Mouse (Mus musculus) layer of hippocampus, adult 2 months (tissue): Measurements from ENCODE around the gene Wnt2b. TPM values are rescaled to one million over a fixed set of nuclear protein-coding genes. Genes with fewer than 3 reads are reported as not detected.

Experiments used
- DNase-seq, 2 experiments: peaks; one replicate each; pipeline ENCODE4 v3.0.0; 2022; ENCODE audit warnings: low spot score in 2 of 2
- H3K27ac ChIP-seq: fragments of 200-600 bp; 2 replicates; pipeline ENCODE4 v1.8.1; 2022
- H3K4me3 ChIP-seq: fragments of 200-600 bp; 2 replicates; pipeline ENCODE4 v1.8.1; 2022; ENCODE audit warnings: mild to moderate bottlenecking
- CTCF ChIP-seq: fragments of 200-600 bp; conservative IDR thresholded peaks from 2 replicates; pipeline ENCODE4 v1.8.1; 2022; ENCODE audit warnings: antibody characterized with exemption, mild to moderate bottlenecking, moderate library complexity
- total RNA-seq, 2 experiments: library from RNA; stranded (reverse); gene quantifications; 2 replicates each; pipeline ENCODE4 v1.2.3; 2021

Wnt2b gene
- total RNA-seq, 2 experiments from 2014 or later, result 0.41 to 0.47 TPM

DNA sequence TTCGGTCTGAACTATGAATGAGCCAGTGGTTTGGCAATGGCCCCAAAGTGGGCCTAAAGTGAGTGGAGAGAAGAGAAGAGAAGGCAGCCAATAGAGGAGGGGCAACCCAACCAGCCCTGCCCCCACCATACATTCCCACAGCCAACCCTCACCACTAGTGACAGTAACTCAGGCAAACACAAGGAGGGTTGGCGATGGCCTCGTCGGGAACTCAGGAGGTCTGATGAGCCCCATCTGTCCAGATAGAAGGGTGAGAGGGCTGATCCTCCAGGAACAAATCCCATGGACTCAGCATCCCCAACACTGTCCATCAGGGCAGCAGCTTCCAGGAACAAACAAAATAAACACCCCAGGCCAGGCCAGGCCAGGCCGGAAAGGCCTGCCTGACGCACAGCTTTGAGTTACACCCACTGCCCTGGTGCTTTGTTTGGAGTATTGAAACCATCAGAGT lies 5.6 kb downstream of the Wnt2b start:
- H3K4me3 ChIP-seq, result no peak overlapping the region
- no peak overlapping the region for H3K27ac ChIP-seq
- no peak for TF ChIP-seq CTCF
- no peak for DNase-seq

DNA sequence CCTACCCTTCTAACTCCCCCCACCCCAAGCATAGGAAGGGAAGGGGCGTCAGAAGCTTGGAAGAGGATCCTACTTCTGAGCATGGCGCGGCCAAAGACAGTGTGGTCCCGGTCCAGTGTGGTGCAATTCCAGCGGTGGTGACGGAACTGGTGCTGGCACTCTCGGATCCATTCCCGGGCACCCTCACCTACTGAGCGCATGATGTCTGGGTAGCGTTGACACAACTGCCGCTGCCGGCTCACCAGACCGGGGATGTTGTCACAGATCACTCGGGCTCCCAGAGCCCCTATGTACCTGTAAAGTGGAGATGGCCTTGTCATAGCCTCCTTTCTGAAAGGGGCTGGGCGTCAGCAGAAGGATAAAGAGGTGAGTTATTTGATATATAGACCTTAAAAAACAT lies 7.2 kb downstream of the Wnt2b start:
- TF ChIP-seq CTCF, result no peak
- no peak overlapping the region for H3K27ac ChIP-seq
- no peak overlapping the region for H3K4me3 ChIP-seq
- DNase-seq, result no peak

DNA sequence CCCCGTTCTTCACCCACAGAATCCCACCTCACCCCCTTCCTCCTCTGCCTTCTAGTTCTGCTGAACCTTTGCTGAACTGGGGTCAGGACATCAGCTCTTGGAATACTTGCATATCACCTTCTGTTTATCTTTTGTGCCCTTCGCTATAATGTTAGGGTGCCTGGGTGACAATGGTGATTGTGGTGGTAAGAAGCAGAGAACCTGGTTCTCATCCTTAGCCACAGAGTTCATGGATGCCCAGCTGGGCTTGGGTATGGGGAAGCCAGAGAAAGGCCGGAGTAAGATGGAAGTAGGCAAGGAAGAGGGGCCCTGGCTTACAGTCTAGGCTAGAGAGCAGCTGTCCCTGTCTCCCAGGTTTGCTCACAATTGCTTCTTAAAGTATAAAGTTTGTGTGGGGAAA lies 7.6 kb downstream of the Wnt2b start:
- no peak overlapping the region for H3K27ac ChIP-seq
- no peak overlapping the region for H3K4me3 ChIP-seq
- no peak for TF ChIP-seq CTCF
- no peak for DNase-seq

DNA sequence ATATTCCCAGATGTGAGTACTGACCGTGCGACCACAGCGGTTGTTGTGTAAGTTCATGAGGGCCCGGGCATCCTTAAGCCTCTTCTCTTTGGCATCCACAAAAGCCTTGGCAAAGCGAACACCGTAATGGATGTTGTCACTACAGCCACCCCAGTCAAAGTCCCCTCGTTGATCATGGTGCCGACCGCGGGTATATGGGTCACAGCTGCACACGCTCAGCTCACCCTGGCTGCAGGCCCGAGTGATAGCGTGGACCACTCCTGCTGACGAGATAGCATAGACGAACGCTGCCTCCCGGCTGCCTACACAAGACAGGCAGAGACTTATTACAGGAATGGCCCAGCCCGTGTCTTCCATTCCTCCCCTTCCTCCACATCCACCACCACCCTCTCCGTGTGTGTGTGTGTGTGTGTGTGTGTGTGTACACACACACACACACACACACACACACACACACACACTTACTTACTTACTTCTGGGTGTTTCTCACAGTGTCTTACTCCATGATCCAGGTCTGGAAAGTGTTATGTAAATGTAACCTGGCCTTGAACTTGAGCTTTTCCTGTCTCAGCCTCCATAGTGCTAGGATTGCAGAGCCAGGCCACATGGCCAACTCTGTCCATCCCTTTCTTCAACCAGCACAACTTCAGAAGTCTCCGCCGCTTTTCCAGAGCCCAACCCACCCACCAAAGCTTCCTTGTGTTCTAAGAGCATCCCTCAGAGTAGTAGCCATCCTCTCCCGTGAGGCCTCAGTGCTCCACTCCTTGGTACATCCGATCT lies 8.6 kb downstream of the Wnt2b start:
- DNase-seq, result no peak
- H3K4me3 ChIP-seq, result no peak overlapping the region
- no peak for TF ChIP-seq CTCF
- H3K27ac ChIP-seq, result no peak overlapping the region

DNA sequence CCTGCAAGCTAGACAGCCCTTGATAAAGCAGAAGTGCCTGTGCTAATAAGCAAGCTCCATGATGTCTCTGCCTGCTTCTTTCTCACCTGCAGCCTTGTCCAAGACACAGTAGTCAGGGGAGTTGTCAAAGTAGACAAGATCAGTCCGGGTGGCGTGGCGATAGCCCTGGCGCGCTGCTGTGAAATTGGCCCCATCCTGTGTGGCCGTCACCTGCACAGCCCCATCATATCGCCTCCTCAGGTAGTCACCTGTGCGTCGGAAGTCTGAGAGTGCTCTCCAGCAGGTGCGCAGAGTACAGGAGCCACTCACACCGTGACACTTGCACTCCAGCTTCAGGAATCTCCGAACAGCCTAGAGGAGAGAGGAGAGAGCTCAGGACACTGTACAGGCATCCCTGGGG lies 10.8 kb downstream of the Wnt2b start:
- TF ChIP-seq CTCF, result no peak
- Histone ChIP-seq H3K27ac (no peak overlapping the region), H3K4me3 (no peak overlapping the region)
- DNase-seq, result no peak

DNA sequence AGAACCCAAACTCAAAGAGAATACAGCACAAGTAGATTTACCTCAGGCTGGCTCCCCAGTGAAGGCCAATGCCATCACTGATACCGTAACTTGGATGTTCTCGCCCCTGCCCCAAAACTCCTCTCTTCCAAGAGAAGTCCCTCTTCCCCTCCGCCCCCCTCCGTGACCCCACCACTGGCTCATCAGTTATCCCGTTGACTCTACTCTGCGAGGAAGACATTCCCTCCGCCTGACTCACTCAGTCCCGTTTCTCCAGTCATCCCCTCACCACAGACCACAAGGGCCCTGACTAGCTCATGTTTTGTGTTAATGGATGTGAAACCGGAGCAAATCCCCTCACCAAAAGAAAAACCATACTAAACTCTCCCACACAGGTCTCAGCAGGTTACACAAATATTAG lies 16.8 kb downstream of the Wnt2b start:
- H3K4me3 ChIP-seq, result no peak overlapping the region
- DNase-seq, result no peak
- no peak for TF ChIP-seq CTCF
- H3K27ac ChIP-seq, result no peak overlapping the region

DNA sequence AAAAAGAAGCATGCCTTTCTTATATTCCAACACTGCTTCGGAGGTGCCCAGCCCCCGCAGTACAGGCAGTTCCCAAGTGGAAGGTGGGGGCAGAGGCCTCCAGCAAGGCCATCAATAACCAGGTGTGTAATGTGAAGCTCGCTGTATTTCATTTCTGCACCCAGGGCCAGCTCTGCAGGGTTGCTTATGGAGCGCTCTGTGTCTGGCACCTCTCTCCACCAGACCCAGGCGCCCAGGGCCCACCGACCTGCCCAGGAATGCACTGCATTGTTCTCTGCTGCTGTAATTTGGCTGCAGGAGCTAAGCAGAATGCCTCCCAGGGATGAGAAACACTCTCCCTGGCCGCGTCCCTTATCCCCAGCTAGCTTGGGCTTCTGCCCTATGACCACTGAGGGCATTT lies 18.4 kb downstream of the Wnt2b start:
- TF ChIP-seq CTCF, result no peak
- H3K27ac ChIP-seq, result no peak overlapping the region
- no peak overlapping the region for H3K4me3 ChIP-seq
- DNase-seq, result no peak

DNA sequence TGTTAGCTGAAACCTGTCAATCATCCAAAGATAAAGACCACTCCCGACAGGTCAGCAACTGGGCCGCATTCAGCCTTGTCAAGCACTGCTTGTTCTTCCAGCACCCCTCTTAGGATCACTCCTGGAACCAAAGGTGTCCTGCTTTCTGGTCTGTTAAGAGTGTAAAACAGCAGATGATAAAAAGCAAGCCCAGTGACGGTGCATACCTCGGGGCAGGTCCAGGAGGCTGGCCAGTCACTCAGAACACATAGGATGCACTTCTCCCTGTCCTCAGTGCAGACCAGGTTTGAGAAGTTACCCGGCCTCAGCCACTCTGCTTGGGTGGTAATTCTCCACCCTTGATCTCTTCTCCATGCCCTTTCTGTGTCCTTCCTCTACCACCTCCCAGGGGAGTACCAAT lies 19.0 kb downstream of the Wnt2b start:
- no peak for DNase-seq
- Histone ChIP-seq H3K27ac (no peak overlapping the region), H3K4me3 (no peak overlapping the region)
- TF ChIP-seq CTCF, result no peak

DNA sequence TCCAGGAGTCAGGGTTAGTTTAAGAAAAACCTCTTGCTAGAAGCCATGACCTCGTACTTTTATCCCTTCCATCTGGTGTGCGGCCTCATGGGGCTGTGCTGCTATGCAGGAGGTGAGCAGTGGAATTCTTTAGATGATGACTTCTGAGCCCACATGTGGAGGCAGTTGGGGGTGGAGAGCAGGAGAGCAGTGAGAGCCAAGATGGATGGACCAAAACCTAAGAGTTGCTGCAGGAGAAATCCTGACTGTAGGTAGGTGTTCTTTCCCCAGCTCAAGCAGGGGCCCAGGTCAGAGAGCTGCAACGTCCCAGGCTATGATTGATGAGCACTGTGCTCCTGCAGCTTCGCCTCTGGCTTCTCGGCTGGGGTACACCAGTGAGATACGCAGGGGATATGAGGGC lies 21.0 kb downstream of the Wnt2b start:
- no peak for DNase-seq
- Histone ChIP-seq H3K4me3 (no peak overlapping the region), H3K27ac (no peak overlapping the region)
- no peak for TF ChIP-seq CTCF

DNA sequence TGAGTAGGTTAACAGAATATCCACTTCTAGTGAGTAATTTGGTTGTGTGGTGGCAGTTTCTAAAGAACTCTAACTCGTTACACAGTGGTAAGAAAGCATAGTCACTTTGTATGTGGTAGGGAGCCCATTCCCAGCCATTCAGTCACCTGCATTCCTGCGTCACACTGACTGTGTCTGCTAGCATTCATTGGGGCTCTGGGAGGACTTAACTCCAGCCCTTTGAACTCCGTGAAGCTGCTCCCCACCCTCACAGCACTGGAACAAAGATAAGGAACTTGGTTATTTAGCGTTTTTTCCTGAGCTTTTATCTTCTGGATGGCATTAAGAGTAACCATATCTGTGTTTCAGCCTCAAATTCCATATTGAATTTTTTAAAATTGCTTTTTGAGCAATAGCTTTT lies 23.4 kb downstream of the Wnt2b start:
- TF ChIP-seq CTCF, result no peak

DNA sequence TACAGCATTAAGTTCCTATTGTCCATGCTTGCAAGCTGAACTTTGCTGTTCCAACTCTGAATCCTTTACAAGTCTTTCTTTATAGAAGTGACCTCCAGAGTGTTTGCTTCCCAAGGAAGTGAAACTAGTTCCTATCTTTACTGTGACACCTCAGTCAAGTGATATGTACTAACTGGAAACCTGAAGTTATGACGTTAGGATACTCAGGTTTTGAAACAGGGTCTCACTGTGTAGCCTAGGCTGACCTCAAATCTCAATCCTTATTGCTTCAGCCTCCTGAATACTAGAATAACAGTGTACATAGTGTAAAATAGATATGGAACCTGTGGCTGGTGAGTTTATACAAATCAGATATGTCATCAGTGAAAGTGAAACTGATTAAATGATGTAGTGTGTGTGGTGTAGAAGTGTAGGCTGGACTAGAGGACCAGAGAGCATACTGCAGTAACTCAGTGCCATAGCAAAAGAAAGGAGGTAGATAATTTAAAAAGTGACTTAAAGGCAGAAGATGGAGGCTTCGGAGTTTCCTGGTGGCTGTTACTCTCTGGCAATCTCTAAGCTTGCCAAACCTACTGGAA lies 23.9 kb downstream of the Wnt2b start:
- H3K27ac ChIP-seq, result no peak overlapping the region
- DNase-seq, result no peak
- no peak overlapping the region for H3K4me3 ChIP-seq
- no peak for TF ChIP-seq CTCF

More for the DNA sequence above, 23.4 kb downstream of the Wnt2b start:
- DNase-seq, result no peak
- Histone ChIP-seq H3K27ac (no peak overlapping the region), H3K4me3 (no peak overlapping the region)

DNA sequence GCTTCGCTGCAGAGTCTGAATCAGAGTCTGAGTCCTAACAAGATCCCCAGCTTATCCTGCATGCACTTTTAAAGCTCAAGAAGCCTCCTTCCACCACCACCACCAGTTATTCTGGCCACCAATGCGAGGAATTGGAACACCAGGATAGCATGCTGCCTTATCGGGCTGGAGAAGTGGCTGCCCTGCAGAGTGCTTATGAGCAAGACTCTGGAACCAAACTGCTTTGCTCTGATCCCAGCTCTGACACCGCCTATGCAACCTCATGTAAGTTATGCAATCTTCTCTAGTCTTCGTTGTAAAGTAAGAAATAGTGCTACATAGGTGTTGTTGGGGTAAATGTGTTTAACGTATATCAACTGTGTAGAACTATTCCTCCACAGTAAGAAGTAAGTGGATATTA lies 32.3 kb downstream of the Wnt2b start:
- H3K4me3 ChIP-seq, result no peak overlapping the region
- no peak overlapping the region for H3K27ac ChIP-seq
- no peak for TF ChIP-seq CTCF
- DNase-seq, result no peak

DNA sequence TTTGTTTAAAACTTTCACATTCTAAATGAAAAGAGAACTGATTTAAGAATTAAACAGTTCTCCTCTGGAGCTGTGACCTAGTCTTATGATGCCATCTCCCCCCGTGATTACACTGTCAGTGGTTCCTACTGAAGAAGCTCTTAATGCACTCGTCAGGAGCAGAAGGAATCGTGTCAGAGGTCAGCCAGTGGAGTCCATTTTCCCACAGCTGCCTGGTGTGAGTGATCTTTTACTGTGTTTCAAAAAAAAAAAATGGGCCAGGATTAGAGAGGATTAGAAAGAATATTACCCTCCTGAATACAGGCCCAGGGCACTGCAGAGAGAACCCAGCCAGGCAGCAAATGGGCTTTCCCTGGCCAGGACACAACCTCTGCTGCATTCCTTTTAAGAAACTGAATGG lies 46.7 kb downstream of the Wnt2b start:
- DNase-seq, result no peak
- no peak for TF ChIP-seq CTCF
- Histone ChIP-seq H3K4me3 (no peak overlapping the region), H3K27ac (no peak overlapping the region)

DNA sequence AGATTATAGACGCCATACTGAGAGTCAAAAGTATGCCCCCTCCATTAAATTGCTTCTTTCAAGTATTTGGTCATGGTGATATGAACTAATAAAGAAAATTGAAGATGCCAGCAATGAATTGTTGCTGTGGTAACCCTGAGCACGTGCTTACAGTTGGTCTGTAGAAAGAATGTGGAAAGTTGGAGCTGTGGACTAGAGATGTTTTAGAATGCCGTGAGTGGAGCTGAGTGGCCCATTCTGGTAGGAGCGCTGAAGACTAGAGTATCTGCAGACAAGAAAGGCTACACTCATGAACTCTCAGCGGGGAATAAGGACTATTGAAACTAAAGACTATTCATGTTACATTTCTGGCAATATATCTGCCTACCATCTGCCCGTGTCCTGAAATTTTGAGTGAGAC lies 52.5 kb downstream of the Wnt2b start:
- TF ChIP-seq CTCF, result no peak
- H3K4me3 ChIP-seq, result no peak overlapping the region
- DNase-seq, result no peak
- no peak overlapping the region for H3K27ac ChIP-seq
